Mouse (Mus musculus) neural tube, embryonic 11.5 days (tissue): ENCODE measurements around the gene Baiap2l2. TPM values are rescaled to one million over a fixed set of nuclear protein-coding genes. Genes with fewer than 3 reads are reported as not detected.

Experiments used
- ATAC-seq: fragments of 200-750 bp; cut with Nextera tagmentation; 2 replicates; pipeline ENCODE4 v1.8.0; 2017; ENCODE audit warnings: moderate number of reproducible peaks, mild to moderate bottlenecking, moderate TSS enrichment, moderate library complexity; ENCODE audit not compliant: insufficient read depth, low FRiP score, low TSS enrichment
- DNase-seq: peaks from one replicate; pipeline ENCODE4 v3.0.0-alpha.2; 2015; ENCODE audit warnings: low spot score
- H3K27ac ChIP-seq: fragments of 300-500 bp; sonication (generic); 2 replicates; pipeline ENCODE4 v1.5.1; 2014; ENCODE audit warnings: low read depth, mild to moderate bottlenecking, low read length
- H3K27me3 ChIP-seq: fragments of 300-500 bp; sonication (generic); 2 replicates; pipeline ENCODE4 v1.6.1; 2014; ENCODE audit warnings: mild to moderate bottlenecking, low read length, mixed read lengths; ENCODE audit not compliant: control insufficient read depth, insufficient read depth
- H3K36me3 ChIP-seq: fragments of 300-500 bp; sonication (generic); 2 replicates; pipeline ENCODE4 v1.6.1; 2014; ENCODE audit warnings: mild to moderate bottlenecking, low read length, moderate library complexity, mixed read lengths; ENCODE audit not compliant: control insufficient read depth, insufficient read depth
- H3K4me1 ChIP-seq: fragments of 300-500 bp; sonication (generic); 2 replicates; pipeline ENCODE4 v1.6.1; 2014; ENCODE audit warnings: low read length, mixed read lengths; ENCODE audit not compliant: control insufficient read depth, insufficient read depth
- H3K4me2 ChIP-seq: fragments of 300-500 bp; sonication (generic); 2 replicates; pipeline ENCODE4 v1.6.1; 2014; ENCODE audit warnings: low read depth, mild to moderate bottlenecking, moderate library complexity
- H3K4me3 ChIP-seq: fragments of 300-500 bp; sonication (generic); 2 replicates; pipeline ENCODE4 v1.5.1; 2014; ENCODE audit warnings: low read depth, low read length
- H3K9ac ChIP-seq: fragments of 300-500 bp; sonication (generic); 2 replicates; pipeline ENCODE4 v1.6.1; 2014; ENCODE audit warnings: mild to moderate bottlenecking, low read length
- H3K9me3 ChIP-seq: fragments of 300-500 bp; sonication (generic); 2 replicates; pipeline ENCODE4 v1.6.1; 2016; ENCODE audit warnings: low read length; ENCODE audit not compliant: control insufficient read depth
- WGBS: fragments of 180-500 bp; shearing (Covaris S2); extraction: QIAGEN DNeasy Blood & Tissue Kit; methylation state at CpG from one replicate; pipeline ENCODE4 v1.1.7; 2014; 5-methylcytosine and 5-hydroxymethylcytosine counted together
- polyA plus RNA-seq: library from polyadenylated mRNA; unstranded; fragments of >200 nt; fragmentation: Nextera tagmentation; extraction: Ambion mirVana; gene quantifications from 2 replicates; pipeline ENCODE4 v1.2.1, GENCODE M21; 2014

Baiap2l2 gene
- polyA plus RNA-seq: 1.9 and 2.3 TPM in 2 replicates

DNA sequence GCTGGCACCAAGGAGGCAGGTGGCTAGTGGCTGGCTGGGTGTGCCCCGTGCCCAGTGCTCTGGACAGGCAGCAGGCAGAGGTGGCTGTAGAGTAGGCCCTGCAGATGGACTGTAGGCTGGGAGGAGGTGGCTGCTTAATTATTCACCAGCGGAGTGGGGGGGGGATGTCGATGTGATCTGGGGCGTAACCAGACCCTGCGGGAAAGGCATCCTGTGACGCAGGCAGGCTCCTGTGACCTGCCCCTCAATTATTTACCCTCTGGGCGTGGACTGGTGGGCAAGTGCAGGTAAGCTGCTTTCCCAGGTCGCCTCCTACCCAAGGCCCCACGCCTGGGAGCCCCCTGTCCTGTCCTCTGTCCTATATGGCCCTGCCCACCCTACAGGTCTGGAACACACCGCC, at the start of gene Baiap2l2:
Gene Baiap2l2, minus strand, starts transcription at position 139 of the 400 bp plus-strand sequence.
- H3K27ac ChIP-seq: no peak within 1 kb of the TSS
- no peak within 1 kb of the TSS for H3K4me3 ChIP-seq
- DNase-seq (no peak), ATAC-seq (no peak)
- no peak within 1 kb of the TSS for H3K9ac ChIP-seq
- H3K27me3 ChIP-seq: no peaks in the 10 kb centered on the region
- no peaks in the 10 kb centered on the region for H3K4me1 ChIP-seq
- H3K36me3 ChIP-seq: no peaks in the 10 kb centered on the region
- 75% methylated on average over 10 of the region's 10 CpGs for WGBS
- H3K4me2 ChIP-seq: no peak within 1 kb of the TSS
- no peaks in the 10 kb centered on the region for H3K9me3 ChIP-seq

GRCm38 (mm10) chr15:79333409-79333808, 48.1 kb upstream of the Baiap2l2 start:
- WGBS: 88% methylated on average over 4 of the region's 4 CpGs
- Histone ChIP-seq H3K36me3 (no peaks in the 10 kb centered on the region), H3K9me3 (no peaks in the 10 kb centered on the region), H3K4me1 (no peaks in the 10 kb centered on the region), H3K9ac (no peak overlapping the region), H3K4me2 (no peak overlapping the region), H3K27ac (no peak overlapping the region), H3K27me3 (no peaks in the 10 kb centered on the region), H3K4me3 (no peak overlapping the region)
- DNase-seq (no peak), ATAC-seq (no peak)

- Histone ChIP-seq H3K27me3 (no peaks in the 10 kb centered on the region), H3K4me1 (peaks cover 5% of the 10 kb centered on the region), H3K9me3 (no peaks in the 10 kb centered on the region), H3K4me3 (no peak overlapping the region), H3K4me2 (no peak overlapping the region), H3K36me3 (no peaks in the 10 kb centered on the region), H3K9ac (no peak overlapping the region), H3K27ac (no peak overlapping the region)
- whole genome bisulfite sequencing: 57% methylated on average over 4 of the region's 4 CpGs
- DNase-seq (no peak), ATAC-seq (no peak)
Observed at GRCm38 (mm10) chr15:79330521-79330920, 45.2 kb upstream of the Baiap2l2 start.

DNA sequence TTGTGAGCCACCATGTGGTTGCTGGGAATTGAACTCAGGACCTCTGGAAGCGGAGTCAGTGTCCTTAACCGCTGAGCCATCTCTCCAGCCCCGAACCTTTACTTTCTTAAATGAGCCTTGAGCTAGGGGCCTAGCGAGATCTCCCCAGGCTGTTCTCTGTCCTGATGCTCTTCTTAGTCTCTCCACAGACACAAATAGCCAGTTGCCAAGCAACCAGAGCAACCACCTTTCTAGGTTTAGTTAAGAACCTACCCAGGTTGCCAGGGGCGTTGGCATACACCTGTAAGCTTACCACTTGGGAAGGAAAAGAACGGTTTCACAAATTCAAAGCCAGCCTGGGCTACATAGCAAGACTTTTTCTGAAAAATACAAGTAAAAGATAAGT, 44.6 kb upstream of the Baiap2l2 start:
- no peak overlapping the region for H3K4me2 ChIP-seq
- WGBS: 89% methylated on average over 6 of the region's 6 CpGs
- no peaks in the 10 kb centered on the region for H3K36me3 ChIP-seq
- no peak for DNase-seq
- no peak for ATAC-seq
- no peak overlapping the region for H3K27ac ChIP-seq
- H3K4me3 ChIP-seq: no peak overlapping the region
- H3K4me1 ChIP-seq: peaks cover 5% of the 10 kb centered on the region
- no peaks in the 10 kb centered on the region for H3K9me3 ChIP-seq
- H3K9ac ChIP-seq: no peak overlapping the region
- no peaks in the 10 kb centered on the region for H3K27me3 ChIP-seq

- H3K36me3 ChIP-seq: no peaks in the 10 kb centered on the region
- no peak overlapping the region for H3K4me2 ChIP-seq
- peaks cover 5% of the 10 kb centered on the region for H3K4me1 ChIP-seq
- H3K27me3 ChIP-seq: no peaks in the 10 kb centered on the region
- no peak for DNase-seq
- no peak for ATAC-seq
- no peak overlapping the region for H3K9ac ChIP-seq
- H3K9me3 ChIP-seq: no peaks in the 10 kb centered on the region
- 97% methylated on average over 6 of the region's 6 CpGs for WGBS
- H3K27ac ChIP-seq: no peak overlapping the region
- H3K4me3 ChIP-seq: no peak overlapping the region
Observed at GRCm38 (mm10) chr15:79329346-79329978, 44.1 kb upstream of the Baiap2l2 start.

- no peak for ATAC-seq
- Histone ChIP-seq H3K9me3 (no peaks in the 10 kb centered on the region), H3K27me3 (no peaks in the 10 kb centered on the region), H3K27ac (no peak overlapping the region), H3K9ac (no peak overlapping the region), H3K36me3 (no peaks in the 10 kb centered on the region), H3K4me3 (no peak overlapping the region; the same call in 1 of the 2 replicates), H3K4me1 (peaks cover 5% of the 10 kb centered on the region), H3K4me2 (no peak overlapping the region)
- no peak for DNase-seq
- WGBS: 94% methylated on average over 4 of the region's 4 CpGs
Observed at GRCm38 (mm10) chr15:79328939-79329275, 43.6 kb upstream of the Baiap2l2 start.

- peak within 1 kb of the TSS; percentile 72 for H3K9ac ChIP-seq
- peaks cover 5% of the 10 kb centered on the region for H3K4me1 ChIP-seq
- H3K27me3 ChIP-seq: no peaks in the 10 kb centered on the region
- H3K4me2 ChIP-seq: peak within 1 kb of the TSS; percentile 94
- peak; percentile 96 for ATAC-seq
- no peaks in the 10 kb centered on the region for H3K9me3 ChIP-seq
- peak within 1 kb of the TSS; percentile 87 for H3K27ac ChIP-seq
- peak; percentile 100 for DNase-seq
- no peaks in the 10 kb centered on the region for H3K36me3 ChIP-seq
- 6% methylated on average over 46 of the region's 46 CpGs for WGBS
- peak within 1 kb of the TSS; percentile 59 for H3K4me3 ChIP-seq
Observed at GRCm38 (mm10) chr15:79328058-79328938, 43.0 kb upstream of the Baiap2l2 start, which contains the start of gene Pla2g6. Pla2g6 (minus strand) TSS chr15:79328390.

DNA sequence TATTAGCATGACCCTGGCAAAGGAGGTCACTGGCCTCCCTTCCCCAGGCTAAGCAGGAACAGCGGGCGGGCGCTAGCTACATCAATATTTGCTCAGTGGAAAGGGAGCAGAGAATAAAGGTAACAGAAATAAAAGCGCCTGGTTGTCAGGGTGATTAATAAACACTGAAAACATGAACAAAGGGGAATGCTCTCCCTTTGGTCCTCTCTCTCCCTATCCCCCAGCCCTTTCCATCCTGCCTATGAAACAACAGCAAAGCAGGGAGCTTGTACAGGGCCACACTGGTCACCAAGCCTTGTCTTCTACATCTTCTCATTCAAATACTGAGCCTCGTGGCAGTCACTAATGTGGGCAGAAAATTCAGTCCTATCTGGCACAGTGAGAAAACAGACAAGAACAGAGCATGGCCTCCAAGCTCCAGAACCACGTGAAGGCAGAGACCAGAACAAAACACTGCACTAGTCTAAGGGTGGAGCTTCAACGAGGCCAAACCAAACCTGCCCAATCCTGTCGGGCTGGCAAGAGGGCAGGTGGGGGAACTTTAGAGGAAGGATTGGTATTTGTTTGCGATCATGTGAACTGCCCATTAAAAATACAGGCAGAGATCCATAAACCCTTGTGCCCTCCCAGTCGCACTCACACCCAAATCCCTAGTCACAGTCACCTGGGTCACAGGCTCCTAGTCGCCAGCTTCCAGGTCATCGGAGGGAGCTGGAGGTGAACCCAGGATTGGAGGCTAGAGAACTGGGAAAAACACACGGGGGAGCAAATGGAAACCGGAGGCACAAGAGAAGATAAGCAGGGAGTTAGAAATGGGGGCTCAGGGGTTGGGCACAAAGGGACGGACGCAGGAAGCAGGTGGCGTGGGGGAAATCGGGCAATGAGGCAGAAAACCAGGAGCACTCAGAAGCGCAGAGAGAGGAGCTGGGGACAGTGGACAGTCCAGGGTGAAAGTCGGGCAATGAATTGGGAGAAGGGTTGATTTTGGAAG, 41.9 kb upstream of the Baiap2l2 start:
- H3K36me3 ChIP-seq: no peaks in the 10 kb centered on the region
- H3K9me3 ChIP-seq: no peaks in the 10 kb centered on the region
- H3K27me3 ChIP-seq: no peaks in the 10 kb centered on the region
- H3K4me2 ChIP-seq: peak overlapping the region; percentile 94
- peak; percentile 40 for ATAC-seq
- peak overlapping the region; percentile 72 for H3K9ac ChIP-seq
- DNase-seq: peak; percentile 53
- WGBS: 8% methylated on average over 20 of the region's 20 CpGs
- H3K27ac ChIP-seq: peak overlapping the region; percentile 87
- peak overlapping the region; percentile 59 for H3K4me3 ChIP-seq
- peaks cover 5% of the 10 kb centered on the region for H3K4me1 ChIP-seq
